In the genomic region with DNA sequence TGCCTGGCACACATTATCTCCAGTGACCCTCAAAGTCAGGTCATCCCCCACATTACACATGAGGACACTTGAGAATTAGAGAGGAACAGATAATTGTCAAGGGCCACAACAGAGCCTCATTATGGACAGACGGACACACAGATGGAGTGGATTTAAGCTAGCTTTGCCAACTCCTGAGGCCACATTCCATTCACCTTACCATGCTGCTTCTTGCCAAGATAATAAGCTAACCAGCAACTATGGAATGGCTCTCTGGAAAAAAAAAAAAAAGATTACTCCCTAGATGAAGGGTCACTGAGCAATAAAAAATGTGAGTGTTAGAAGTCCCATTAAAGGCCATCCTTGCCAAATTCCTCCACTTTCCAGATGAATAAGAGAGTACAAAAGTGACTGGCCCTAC, we compare ENCODE assay signal across 26 mouse cellular contexts. TPM values are rescaled to one million over a fixed set of nuclear protein-coding genes. Genes with fewer than 3 reads are reported as not detected.
DNase-seq lines count a peak whose midpoint lies in the region; ATAC-seq and TF ChIP-seq lines count a peak whose summit lies in the region.
"Had no signal": no experiment of that assay in that cellular context is flagged by ENCODE, and none has a peak within 500 bp of the region (broad histone marks: within the 10 kb centered on the region; RNA-seq: fewer than 3 reads in every experiment).

No protein-coding gene starts in this region.

- H3K36me3 ChIP-seq in heart, postnatal 0 days (replicated peaks; ENCODE audit: control insufficient read depth, insufficient read depth, low read length): no peaks in the 10 kb centered on the region
- no peaks in the 10 kb centered on the region for H3K36me3 ChIP-seq in lung, postnatal 0 days (ENCODE audit: insufficient read depth, low read length)
- H3K36me3 ChIP-seq: hindbrain, embryonic 12.5 days; limb, embryonic 12.5 days; midbrain, embryonic 13.5 days had no signal

- intact Hi-C loops in heart, postnatal 14 days (cut with DNase I): no loop called here

- WGBS in heart, postnatal 0 days: 35% methylated on average over 1 of the region's 1 CpGs
- 45% methylated on average over 1 of the region's 1 CpGs for WGBS in lung, postnatal 0 days

- no peak for TF ChIP-seq CTCF in heart, postnatal 0 days (IDR thresholded peaks at IDR 0.05; ENCODE audit: low read depth)
- no peak for TF ChIP-seq CTCF in lung, postnatal 0 days (IDR thresholded peaks at IDR 0.05)

- no peak overlapping the region for H3K4me2 ChIP-seq in heart, postnatal 0 days (ENCODE audit: low read depth, low read length)
- no peak overlapping the region for H3K4me2 ChIP-seq in lung, postnatal 0 days (replicated peaks; ENCODE audit: low read depth, low read length)
- H3K4me2 ChIP-seq: heart, embryonic 11.5 days; hindbrain, embryonic 12.5 days; limb, embryonic 12.5 days; liver, embryonic 12.5 days; midbrain, embryonic 13.5 days had no signal

- ATAC-seq in heart, postnatal 0 days (ENCODE audit: insufficient read depth, low read depth): no peak
- peak; percentile 25; the same call in 1 of the 2 replicates for ATAC-seq in lung, postnatal 0 days
- ATAC-seq: forebrain, postnatal 0 days; liver, embryonic 12.5 days; midbrain, embryonic 13.5 days had no signal

- peaks cover 79% of the 10 kb centered on the region for H3K4me1 ChIP-seq in heart, postnatal 0 days (ENCODE audit: control insufficient read depth, insufficient read depth)
- H3K4me1 ChIP-seq in lung, postnatal 0 days (ENCODE audit: insufficient read depth, low read depth, low read length): peaks cover 22% of the 10 kb centered on the region; the same call in 1 of the 2 replicates
- peaks cover 44% of the 10 kb centered on the region for H3K4me1 ChIP-seq in brown adipose tissue, adult 24 weeks (ENCODE audit: control insufficient read depth, insufficient read depth, insufficient read length, low read length)

- 0 out of 2 replicates have a peak overlapping the region, but pooled peaks have one; percentile 63 for H3K27ac ChIP-seq in heart, postnatal 0 days (ENCODE audit: low read depth)
- H3K27ac ChIP-seq in lung, postnatal 0 days (ENCODE audit: low read length): no peak overlapping the region
- 0 out of 2 replicates have a peak overlapping the region, but pooled peaks have one; percentile 16 for H3K27ac ChIP-seq in brown adipose tissue, adult 24 weeks (replicated peaks; ENCODE audit: low read depth, low read length)
- H3K27ac ChIP-seq: embryonic facial prominence, embryonic 10.5 days; forebrain, embryonic 10.5 days; hindbrain, embryonic 12.5 days; limb, embryonic 12.5 days; liver, embryonic 12.5 days; midbrain, embryonic 13.5 days had no signal

- no peak for DNase-seq in heart, postnatal 0 days (ENCODE audit: low spot score)
- no peak for DNase-seq in heart, postnatal 14 days
- peak; percentile 46 for DNase-seq in lung, postnatal 0 days (ENCODE audit: low spot score)
- no peak for DNase-seq in lung, postnatal 10 days
- no peak for DNase-seq in gastrocnemius, adult 8-10 months (ENCODE audit: low spot score in 2 of 2)
- DNase-seq in adrenal gland, adult (ENCODE audit: inconsistent age in 2 of 2, low spot score in 1 of 2): no peak
- DNase-seq: adrenal gland, adult 8-10 months; cerebellum, adult 8-10 months; forebrain, postnatal 0 days; heart, postnatal 10 days; kidney, adult 18-20 months; kidney, postnatal 25 days; lung, adult 2 months; lung, postnatal 36 days; right cerebral cortex, postnatal 25 days; spleen, adult 18-20 months; thymus, postnatal 25 days had no signal

- no peak overlapping the region for H3K4me3 ChIP-seq in heart, postnatal 0 days (ENCODE audit: low read depth, low read length)
- H3K4me3 ChIP-seq in lung, postnatal 0 days (ENCODE audit: low read depth, low read length): no peak overlapping the region
- H3K4me3 ChIP-seq in brown adipose tissue, adult 24 weeks (ENCODE audit: insufficient read depth, low read depth, low read length): no peak overlapping the region
- H3K4me3 ChIP-seq: embryonic facial prominence, embryonic 10.5 days; forebrain, embryonic 10.5 days; hindbrain, embryonic 12.5 days; limb, embryonic 12.5 days; liver, embryonic 12.5 days; megakaryocyte, embryonic 14.5 days; midbrain, embryonic 13.5 days had no signal

- no peaks in the 10 kb centered on the region for H3K27me3 ChIP-seq in heart, postnatal 0 days (ENCODE audit: control insufficient read depth, insufficient read depth, low read length)
- H3K27me3 ChIP-seq in lung, postnatal 0 days (replicated peaks; ENCODE audit: insufficient read depth, low read length): no peaks in the 10 kb centered on the region
- H3K27me3 ChIP-seq: hindbrain, embryonic 12.5 days; limb, embryonic 12.5 days; liver, embryonic 12.5 days; megakaryocyte, embryonic 14.5 days; midbrain, embryonic 13.5 days had no signal

- no peak for TF ChIP-seq EP300 in heart, postnatal 0 days (IDR thresholded peaks at IDR 0.05; ENCODE audit: low read depth)
- TF ChIP-seq EP300 in lung, postnatal 0 days (IDR thresholded peaks at IDR 0.05): peak; percentile 63

- no peaks in the 10 kb centered on the region for H3K9me3 ChIP-seq in heart, postnatal 0 days (replicated peaks; ENCODE audit: control insufficient read depth, low read length)
- no peaks in the 10 kb centered on the region for H3K9me3 ChIP-seq in lung, postnatal 0 days (ENCODE audit: low read length)
- H3K9me3 ChIP-seq: embryonic facial prominence, embryonic 10.5 days; forebrain, embryonic 10.5 days; hindbrain, embryonic 12.5 days; limb, embryonic 12.5 days; liver, embryonic 12.5 days; megakaryocyte, embryonic 14.5 days; midbrain, embryonic 13.5 days had no signal

- no peak overlapping the region for H3K9ac ChIP-seq in heart, postnatal 0 days (replicated peaks; ENCODE audit: low read depth, low read length)
- H3K9ac ChIP-seq in lung, postnatal 0 days (replicated peaks; ENCODE audit: low read depth): no peak overlapping the region
- H3K9ac ChIP-seq: forebrain, postnatal 0 days; hindbrain, embryonic 12.5 days; limb, embryonic 12.5 days; liver, embryonic 12.5 days; midbrain, embryonic 13.5 days had no signal

RNA-seq across cellular contexts. Expression of a gene that starts 30.1 kb away (rescaled TPM):
- 0.77 and 1.6 TPM in 2 replicates for total RNA-seq in heart, postnatal 0 days (2014; rRNA removed; ENCODE audit: low replicate concordance)
- polyA plus RNA-seq in heart, postnatal 0 days (2015; fragmentation: Nextera tagmentation; extraction: Ambion mirVana): 0.64 and 0.74 TPM in 2 replicates
- total RNA-seq in heart, postnatal 14 days (2021): 1 to 10 TPM; 2.0 to 3.1 TPM
- 5.3 and 5.5 TPM in 2 replicates for polyA plus RNA-seq in lung, postnatal 0 days (2015; fragmentation: Nextera tagmentation; extraction: Ambion mirVana)
- polyA plus RNA-seq in brown adipose tissue, adult 24 weeks (2012; ENCODE audit: insufficient read depth, insufficient read length, missing spikeins): 1.4 and 1.8 TPM in 2 replicates
- total RNA-seq in gastrocnemius, adult 8-10 months (2022): under 1 TPM; 0.51 to 0.80 (median 0.56) TPM

RNA-seq across cellular contexts. Expression of a gene that starts 30.8 kb away (rescaled TPM):
- 39.2 and 45.0 TPM in 2 replicates for total RNA-seq in heart, postnatal 0 days (2014; rRNA removed; ENCODE audit: low replicate concordance)
- 9.4 and 9.8 TPM in 2 replicates for polyA plus RNA-seq in heart, postnatal 0 days (2015; fragmentation: Nextera tagmentation; extraction: Ambion mirVana)
- 10 to 100 TPM; 88.5 to 88.9 TPM for total RNA-seq in heart, postnatal 14 days (2021)
- 18.4 and 23.0 TPM in 2 replicates for polyA plus RNA-seq in lung, postnatal 0 days (2015; fragmentation: Nextera tagmentation; extraction: Ambion mirVana)
- polyA plus RNA-seq in brown adipose tissue, adult 24 weeks (2012; ENCODE audit: insufficient read depth, insufficient read length, missing spikeins): 23.7 and 63.9 TPM in 2 replicates
- 100 to 1,000 TPM in 2 of 4 experiments, 10 to 100 TPM in 2; 65.2 to 144 (median 96.6) TPM for total RNA-seq in gastrocnemius, adult 8-10 months (2022)
